Comparison of ENCODE assay signal across 23 mouse cellular contexts in the genomic region with DNA sequence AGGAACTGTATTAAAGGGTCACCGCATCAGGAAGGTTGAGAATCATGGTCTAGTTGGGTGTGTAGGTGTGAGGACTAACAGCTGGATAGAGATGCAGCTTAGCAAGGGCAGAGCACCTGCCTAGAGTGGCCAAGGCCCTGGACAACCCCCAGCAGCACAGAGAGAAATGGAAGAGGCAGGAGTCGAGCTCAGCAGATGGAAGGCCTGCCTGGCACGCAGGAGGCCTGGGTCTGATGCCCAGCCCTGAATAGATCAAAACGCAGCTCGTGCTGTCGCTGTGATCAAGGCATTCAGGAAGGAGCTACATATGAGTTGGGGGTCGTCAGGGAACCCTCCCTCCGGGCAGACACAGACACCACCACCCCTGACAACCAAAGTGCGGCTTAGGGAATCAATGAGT. TPM values are rescaled to one million over a fixed set of nuclear protein-coding genes. Genes with fewer than 3 reads are reported as not detected.
DNase-seq lines count a peak whose midpoint lies in the region; ATAC-seq and TF ChIP-seq lines count a peak whose summit lies in the region.
"Had no signal": no experiment of that assay in that cellular context is flagged by ENCODE, and none has a peak within 500 bp of the region (broad histone marks: within the 10 kb centered on the region; RNA-seq: fewer than 3 reads in every experiment).

No protein-coding gene starts in this region.

- H3K36me3 ChIP-seq in liver, embryonic 16.5 days (ENCODE audit: control insufficient read depth, insufficient read depth): no peaks in the 10 kb centered on the region
- H3K36me3 ChIP-seq in liver, embryonic 12.5 days: no peaks in the 10 kb centered on the region
- H3K36me3 ChIP-seq: heart, embryonic 12.5 days; heart, embryonic 15.5 days; hindbrain, embryonic 10.5 days; hindbrain, embryonic 13.5 days had no signal

- no peak overlapping the region for H3K4me3 ChIP-seq in gastrocnemius, adult 2 months
- H3K4me3 ChIP-seq in liver, embryonic 16.5 days (ENCODE audit: low read depth, low read length): no peak overlapping the region
- no peak overlapping the region for H3K4me3 ChIP-seq in liver, embryonic 12.5 days
- H3K4me3 ChIP-seq: forebrain, embryonic 10.5 days; forebrain, embryonic 13.5 days; heart, embryonic 12.5 days; heart, embryonic 15.5 days; hindbrain, embryonic 10.5 days; hindbrain, embryonic 13.5 days had no signal

- H3K9ac ChIP-seq in liver, embryonic 16.5 days (ENCODE audit: low read depth, low read length): no peak overlapping the region
- H3K9ac ChIP-seq in liver, embryonic 12.5 days: no peak overlapping the region
- H3K9ac ChIP-seq: forebrain, embryonic 13.5 days; heart, embryonic 12.5 days; heart, embryonic 15.5 days; hindbrain, embryonic 13.5 days had no signal

- 0 out of 2 replicates have a peak overlapping the region, but pooled peaks have one; percentile 1 for H3K27ac ChIP-seq in gastrocnemius, adult 2 months
- H3K27ac ChIP-seq in liver, embryonic 16.5 days (ENCODE audit: low read length): no peak overlapping the region
- H3K27ac ChIP-seq in liver, embryonic 12.5 days: no peak overlapping the region
- H3K27ac ChIP-seq: forebrain, embryonic 10.5 days; forebrain, embryonic 13.5 days; heart, embryonic 15.5 days; hindbrain, embryonic 10.5 days; hindbrain, embryonic 13.5 days had no signal

- TF ChIP-seq CTCF in gastrocnemius, adult 2 months (IDR thresholded peaks at IDR 0.05): no peak

- intact Hi-C loops in gastrocnemius, adult 2 months (cut with DNase I): no loop called here

- H3K4me1 ChIP-seq in liver, embryonic 16.5 days (ENCODE audit: control insufficient read depth, low read depth, low read length): peaks cover 3% of the 10 kb centered on the region; the same call in 1 of the 2 replicates
- H3K4me1 ChIP-seq in liver, embryonic 12.5 days: peaks cover 22% of the 10 kb centered on the region; the same call in 1 of the 2 replicates

- no peak; the same call in 1 of the 2 replicates for ATAC-seq in cerebellum, adult (ENCODE audit: insufficient number of reproducible peaks, low FRiP score, low TSS enrichment)
- 0 out of 2 replicates have a peak, but pooled peaks have one; percentile 5 for ATAC-seq in liver, embryonic 16.5 days (ENCODE audit: low read depth)
- no peak for ATAC-seq in liver, embryonic 12.5 days
- ATAC-seq: activated CD4-positive, CD25-positive, alpha-beta regulatory T cell, adult 4 months; forebrain, embryonic 13.5 days; forebrain, embryonic 16.5 days; intestine, postnatal 0 days had no signal

- no peaks in the 10 kb centered on the region for H3K9me3 ChIP-seq in liver, embryonic 16.5 days (replicated peaks; ENCODE audit: control insufficient read depth, low read length)
- H3K9me3 ChIP-seq in liver, embryonic 12.5 days (replicated peaks): no peaks in the 10 kb centered on the region
- H3K9me3 ChIP-seq: forebrain, embryonic 10.5 days; forebrain, embryonic 13.5 days; heart, embryonic 12.5 days; heart, embryonic 15.5 days; hindbrain, embryonic 10.5 days; hindbrain, embryonic 13.5 days had no signal

- 57% methylated on average over 9 of the region's 9 CpGs for WGBS in liver, embryonic 16.5 days (ENCODE audit: insufficient replicate concordance)
- WGBS in liver, embryonic 12.5 days (ENCODE audit: insufficient replicate concordance): 64% methylated on average over 9 of the region's 9 CpGs

- peak; percentile 26 for DNase-seq in cerebellum, adult 11 months
- peak; percentile 74 to 82 for DNase-seq in cerebellum, postnatal 10 days
- no peak for DNase-seq in cerebellum, postnatal 4 days (ENCODE audit: low spot score in 2 of 2)
- DNase-seq in gastrocnemius, adult 2 months: no peak
- DNase-seq in gastrocnemius, adult 8-10 months (ENCODE audit: low spot score in 2 of 2): no peak
- DNase-seq: adrenal gland, adult 8-10 months; adrenal gland, postnatal 25 days; gastrocnemius, postnatal 25 days; heart, postnatal 10 days; heart, postnatal 36 days; kidney, adult 2 months had no signal

- no peaks in the 10 kb centered on the region for H3K27me3 ChIP-seq in liver, embryonic 16.5 days (ENCODE audit: control insufficient read depth, insufficient read depth, low read depth, low read length)
- H3K27me3 ChIP-seq in liver, embryonic 12.5 days (replicated peaks): no peaks in the 10 kb centered on the region
- H3K27me3 ChIP-seq: forebrain, embryonic 13.5 days; heart, embryonic 12.5 days; heart, embryonic 15.5 days; hindbrain, embryonic 13.5 days had no signal

- no peak overlapping the region for H3K4me2 ChIP-seq in liver, embryonic 16.5 days (ENCODE audit: low read depth, low read length)
- no peak overlapping the region for H3K4me2 ChIP-seq in liver, embryonic 12.5 days
- H3K4me2 ChIP-seq: forebrain, embryonic 13.5 days; heart, embryonic 12.5 days; heart, embryonic 15.5 days; hindbrain, embryonic 13.5 days had no signal

RNA-seq across cellular contexts. Expression of gene Smurf1, which starts 7.4 kb away (rescaled TPM):
- total RNA-seq in gastrocnemius, adult 2 months (2021): 10 to 100 TPM in 1 of 2 experiments, 1 to 10 TPM in 1; 9.3 to 16.8 TPM
- 10 to 100 TPM; 10.6 to 14.2 (median 11.2) TPM for total RNA-seq in gastrocnemius, adult 8-10 months (2022)
- 1.1 and 1.4 TPM in 2 replicates for polyA plus RNA-seq in liver, embryonic 16.5 days (2015; fragmentation: Nextera tagmentation; extraction: Ambion mirVana)
- 4.2 and 4.7 TPM in 2 replicates for polyA plus RNA-seq in liver, embryonic 12.5 days (2016; fragmentation: Nextera tagmentation; extraction: Ambion mirVana)

Comparison
In these comparisons a context has a peak if more than half of its experiments do, and no peak if none do; other contexts are left out.
1. DNase-seq: peak in cerebellum, adult 11 months (single experiment) and cerebellum, postnatal 10 days (2 of 2); none in cerebellum, postnatal 4 days (0 of 2), gastrocnemius, adult 2 months (single experiment) and gastrocnemius, adult 8-10 months (0 of 2).